Mouse (Mus musculus) heart, postnatal 0 days (tissue): Measurements from ENCODE around the gene Srsf4.

ENCODE experiments used
- CTCF ChIP-seq: IDR thresholded peaks from 2 replicates; pipeline ENCODE4 v1.5.1; 2016; ENCODE audit warnings: antibody characterized with exemption, control low read depth, low read depth
- EP300 ChIP-seq: IDR thresholded peaks from 2 replicates; pipeline ENCODE4 v1.6.1; 2016; ENCODE audit warnings: antibody characterized with exemption, low read depth

- no peak for TF ChIP-seq CTCF
- TF ChIP-seq EP300, result no peak
Measured at GRCm38 (mm10) chr4:131920595-131921351, 47.4 kb downstream of the Srsf4 start.
